Comparison of ENCODE assay signal across 14 mouse cellular contexts in the genomic region with DNA sequence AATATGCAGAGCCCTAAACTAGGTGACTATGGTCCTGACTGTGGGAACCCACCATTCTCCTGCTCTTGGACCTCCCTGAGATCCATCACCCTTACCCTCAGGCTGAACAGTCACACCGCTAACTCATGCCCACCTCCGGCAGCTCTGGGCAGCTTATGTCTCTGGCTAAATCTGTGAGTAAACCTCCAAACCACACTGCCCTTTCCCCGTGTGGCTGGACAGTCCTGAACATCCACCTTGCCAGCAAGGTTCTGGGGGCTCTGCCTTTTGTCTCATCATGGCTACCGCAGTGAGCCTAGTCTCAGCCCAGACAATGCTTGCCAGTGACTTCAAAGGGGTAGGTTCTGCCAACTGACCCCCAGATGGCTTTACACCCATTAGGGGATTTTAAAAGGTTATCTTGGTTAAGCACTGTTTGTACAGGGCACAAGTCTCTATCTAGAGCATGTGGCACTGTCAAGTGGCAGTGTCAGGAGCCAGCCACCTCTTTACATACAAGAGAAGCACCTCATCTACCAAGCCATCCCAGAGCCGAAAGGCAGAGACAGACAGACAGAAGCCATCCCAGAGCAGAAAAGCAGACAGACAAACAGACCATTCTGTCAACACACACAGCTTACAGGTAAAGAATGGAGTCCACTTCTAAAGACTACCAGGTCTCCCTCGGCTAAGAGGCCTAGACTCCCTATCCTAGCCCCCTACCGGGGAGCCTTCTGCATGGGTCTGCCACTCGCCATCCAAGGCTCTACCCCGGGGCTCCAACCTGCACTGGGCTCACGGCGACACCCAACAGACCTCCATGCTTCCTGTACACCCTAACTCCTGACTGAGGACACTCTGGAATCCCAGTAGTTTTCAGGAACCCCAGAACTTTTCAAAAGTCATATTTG. TPM values are rescaled to one million over a fixed set of nuclear protein-coding genes. Genes with fewer than 3 reads are reported as not detected.
DNase-seq lines count a peak whose midpoint lies in the region; ATAC-seq and TF ChIP-seq lines count a peak whose summit lies in the region.
"Had no signal": no experiment of that assay in that cellular context is flagged by ENCODE, and none has a peak within 500 bp of the region (broad histone marks: within the 10 kb centered on the region; RNA-seq: fewer than 3 reads in every experiment).

No protein-coding gene starts in this region.

- H3K4me3 ChIP-seq in heart, postnatal 0 days (ENCODE audit: low read depth, low read length) = peak overlapping the region; percentile 62; the same call in 1 of the 2 replicates
- H3K4me3 ChIP-seq in embryonic facial prominence, embryonic 15.5 days (replicated peaks) = peak overlapping the region; percentile 70; the same call in 1 of the 2 replicates

- H3K4me2 ChIP-seq in heart, postnatal 0 days (ENCODE audit: low read depth, low read length) = no peak overlapping the region
- 0 out of 2 replicates have a peak overlapping the region, but pooled peaks have one; percentile 98 for H3K4me2 ChIP-seq in embryonic facial prominence, embryonic 15.5 days (replicated peaks)
- H3K4me2 ChIP-seq: heart, embryonic 11.5 days had no signal

- H3K36me3 ChIP-seq in heart, postnatal 0 days (replicated peaks; ENCODE audit: control insufficient read depth, insufficient read depth, low read length) = no peaks in the 10 kb centered on the region; the same call in 1 of the 2 replicates
- no peaks in the 10 kb centered on the region for H3K36me3 ChIP-seq in embryonic facial prominence, embryonic 15.5 days
- H3K36me3 ChIP-seq: neural tube, embryonic 13.5 days had no signal

- peaks cover 13% of the 10 kb centered on the region for H3K4me1 ChIP-seq in heart, postnatal 0 days (ENCODE audit: control insufficient read depth, insufficient read depth)
- H3K4me1 ChIP-seq in embryonic facial prominence, embryonic 15.5 days = peaks cover 24% of the 10 kb centered on the region

- intact Hi-C loops in heart, postnatal 36 days (cut with DNase I) = no loop called here

- 91% methylated on average over 11 of the region's 11 CpGs for WGBS in heart, postnatal 0 days
- WGBS in embryonic facial prominence, embryonic 15.5 days = 88% methylated on average over 11 of the region's 11 CpGs

- H3K27ac ChIP-seq in heart, postnatal 0 days (ENCODE audit: low read depth) = no peak overlapping the region
- no peak overlapping the region for H3K27ac ChIP-seq in embryonic facial prominence, embryonic 15.5 days (replicated peaks)
- H3K27ac ChIP-seq: neural tube, embryonic 13.5 days had no signal

- peaks cover 20% of the 10 kb centered on the region; the same call in 1 of the 2 replicates for H3K27me3 ChIP-seq in heart, postnatal 0 days (ENCODE audit: control insufficient read depth, insufficient read depth, low read length)
- peaks cover 16% of the 10 kb centered on the region for H3K27me3 ChIP-seq in embryonic facial prominence, embryonic 15.5 days

- no peak for TF ChIP-seq CTCF in heart, postnatal 0 days (IDR thresholded peaks at IDR 0.05; ENCODE audit: low read depth)

- TF ChIP-seq EP300 in heart, postnatal 0 days (IDR thresholded peaks at IDR 0.05; ENCODE audit: low read depth) = no peak

- no peak for DNase-seq in heart, postnatal 0 days (ENCODE audit: low spot score)
- DNase-seq in heart, postnatal 36 days = no peak
- peak; percentile 51 for DNase-seq in CD4-positive helper T cell, adult 2 months (ENCODE audit: low read depth, low spot score)
- peak; percentile 51 to 57 for DNase-seq in thymus, postnatal 10 days (ENCODE audit: low spot score in 2 of 2)
- DNase-seq in frontal cortex, postnatal 14 days (ENCODE audit: low spot score in 2 of 2) = no peak
- no peak for DNase-seq in right cerebral cortex, adult 18-20 months
- DNase-seq: B cell, adult 2 months; cerebellum, adult 9-10 months; left cerebral cortex, postnatal 4 days; lung, postnatal 36 days had no signal

- no peaks in the 10 kb centered on the region for H3K9me3 ChIP-seq in heart, postnatal 0 days (replicated peaks; ENCODE audit: control insufficient read depth, low read length)
- H3K9me3 ChIP-seq in embryonic facial prominence, embryonic 15.5 days (replicated peaks) = no peaks in the 10 kb centered on the region
- H3K9me3 ChIP-seq: neural tube, embryonic 13.5 days had no signal

- no peak for ATAC-seq in heart, postnatal 0 days (ENCODE audit: insufficient read depth, low read depth)
- ATAC-seq in embryonic facial prominence, embryonic 15.5 days (ENCODE audit: insufficient number of reproducible peaks, low FRiP score, low TSS enrichment, low read depth) = no peak
- ATAC-seq: inflammation-experienced regulatory T-cells, adult 6 months had no signal

- H3K9ac ChIP-seq in heart, postnatal 0 days (replicated peaks; ENCODE audit: low read depth, low read length) = no peak overlapping the region; the same call in 1 of the 2 replicates
- H3K9ac ChIP-seq in embryonic facial prominence, embryonic 15.5 days = no peak overlapping the region
- H3K9ac ChIP-seq: neural tube, embryonic 13.5 days had no signal

RNA-seq across cellular contexts. Expression of gene Tcf7, which starts 2.0 kb away (rescaled TPM):
- total RNA-seq in heart, postnatal 0 days (2014; rRNA removed; ENCODE audit: low replicate concordance) = 0.15 and 5.2 TPM in 2 replicates
- 0.88 and 1.1 TPM in 2 replicates for polyA plus RNA-seq in heart, postnatal 0 days (2015; fragmentation: Nextera tagmentation; extraction: Ambion mirVana)
- total RNA-seq in heart, postnatal 36 days (2021) = 1 to 10 TPM in 1 of 2 experiments, under 1 TPM in 1; 0.65 to 1.2 TPM
- polyA plus RNA-seq in embryonic facial prominence, embryonic 15.5 days (2015; fragmentation: Nextera tagmentation; extraction: Ambion mirVana) = 21.5 and 22.6 TPM in 2 replicates

RNA-seq across cellular contexts. Expression of gene Skp1a, which starts 49.0 kb away (rescaled TPM):
- 158 and 163 TPM in 2 replicates for total RNA-seq in heart, postnatal 0 days (2014; rRNA removed; ENCODE audit: low replicate concordance)
- 492 and 524 TPM in 2 replicates for polyA plus RNA-seq in heart, postnatal 0 days (2015; fragmentation: Nextera tagmentation; extraction: Ambion mirVana)
- 100 to 1,000 TPM; 241 to 246 TPM for total RNA-seq in heart, postnatal 36 days (2021)
- polyA plus RNA-seq in embryonic facial prominence, embryonic 15.5 days (2015; fragmentation: Nextera tagmentation; extraction: Ambion mirVana) = 748 and 818 TPM in 2 replicates

Comparison
In these comparisons a context has a peak if more than half of its experiments do, and no peak if none do; other contexts are left out.
1. DNase-seq: peak in CD4-positive helper T cell, adult 2 months (single experiment) and thymus, postnatal 10 days (2 of 2); none in heart, postnatal 0 days (single experiment), heart, postnatal 36 days (0 of 2), frontal cortex, postnatal 14 days (0 of 2) and right cerebral cortex, adult 18-20 months (single experiment).